Mouse (Mus musculus) MEL-GATA-1-ER (cell line): ENCODE data around the gene Zic1.

Experiments
- DNase-seq: peaks from one replicate; pipeline ENCODE4 v3.0.0-alpha.2; 2012; ENCODE audit warnings: low read depth; ENCODE audit errors: extremely low read depth

Zic1 gene

GRCm38 (mm10) chr9:91369293-91369991 is 3.8 kb upstream of the Zic1 start:
- DNase-seq, result no peak

- DNase-seq, result no peak
These were observed 3.3 kb upstream of the Zic1 start for GRCm38 (mm10) chr9:91368946-91369292.

GRCm38 (mm10) chr9:91368150-91368549 is 2.5 kb upstream of the Zic1 start:
- no peak for DNase-seq

- DNase-seq, result no peak
These were observed 1.6 kb upstream of the Zic1 start for GRCm38 (mm10) chr9:91366999-91367811.

DNA sequence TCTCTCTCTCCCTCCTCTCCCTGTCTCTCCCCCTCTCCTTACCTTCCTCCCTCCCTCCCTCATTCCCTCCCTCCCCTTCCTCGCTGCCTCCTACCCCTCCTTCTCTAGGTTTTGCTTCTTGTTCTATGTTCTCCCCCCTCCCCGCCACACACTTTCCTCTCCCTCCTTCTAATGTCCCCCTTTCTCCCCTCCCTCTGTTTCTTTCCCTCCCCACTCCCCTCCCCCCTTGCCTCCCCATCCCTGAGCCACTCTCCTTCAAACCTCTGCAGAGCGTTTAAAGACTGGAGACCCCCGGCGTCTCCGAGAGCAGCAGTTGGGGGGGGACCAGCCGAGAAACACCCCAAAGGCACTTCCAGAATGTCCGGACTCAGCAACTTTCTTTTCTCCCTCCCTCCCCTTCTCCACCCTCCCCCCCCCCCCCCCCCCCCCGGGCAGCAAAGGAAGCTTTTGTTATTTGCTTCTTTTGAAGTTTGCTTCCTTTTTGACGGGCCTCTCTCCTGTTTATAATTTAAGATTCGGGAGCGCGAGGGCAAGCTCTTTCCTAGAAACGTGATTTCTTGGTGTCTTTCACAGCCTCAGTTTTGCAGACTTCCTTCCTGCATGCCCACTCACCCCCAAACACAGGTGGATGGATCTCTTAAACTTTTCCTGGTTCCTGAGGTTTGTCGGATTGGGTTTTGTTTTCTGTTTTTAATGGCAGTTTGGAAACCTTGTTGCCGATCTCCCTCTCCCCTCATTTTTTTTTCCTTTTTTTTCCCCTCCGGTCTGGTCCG is 802 bp upstream of the Zic1 start:
- no peak for DNase-seq

GRCm38 (mm10) chr9:91364971-91365501 is 574 bp downstream of the Zic1 start:
- no peak for DNase-seq

- DNase-seq, result no peak
These were observed 1.3 kb downstream of the Zic1 start for GRCm38 (mm10) chr9:91364127-91364970.

GRCm38 (mm10) chr9:91363814-91364126 is 1.8 kb downstream of the Zic1 start:
- DNase-seq, result no peak

DNA sequence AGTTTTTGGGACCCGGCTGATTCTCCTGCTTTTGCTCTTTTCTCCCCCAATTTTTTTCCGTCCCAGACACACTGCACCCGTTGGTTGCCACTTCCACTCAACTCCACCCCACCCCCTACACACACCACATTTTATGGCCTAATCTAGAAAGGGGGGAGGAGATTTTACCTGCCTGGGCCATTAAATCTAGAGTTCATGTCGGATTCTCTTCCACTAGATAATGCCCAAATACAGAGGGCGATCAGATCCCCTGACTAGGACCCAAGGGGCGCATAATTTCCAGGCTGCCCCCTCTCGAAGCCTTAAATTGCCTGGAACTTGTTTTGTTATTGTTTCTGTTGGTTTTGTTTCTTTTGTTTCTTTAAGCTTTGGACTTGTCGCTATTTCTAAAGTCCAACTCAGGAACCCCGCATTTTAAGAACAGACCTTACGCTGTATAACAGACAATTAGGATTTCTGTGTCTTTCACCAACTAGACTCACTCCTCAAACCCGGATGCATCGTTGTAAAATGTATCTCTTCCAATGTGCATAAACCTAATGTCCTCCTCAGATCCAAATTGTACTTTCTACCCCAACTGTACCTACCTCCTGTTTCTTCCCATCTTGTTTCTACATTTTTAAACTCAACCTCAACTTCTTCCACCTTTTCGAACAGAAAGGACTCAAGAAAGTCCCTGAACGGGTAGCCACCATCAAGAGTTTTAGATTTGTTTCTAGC is 2.4 kb downstream of the Zic1 start:
- DNase-seq, result no peak

DNA sequence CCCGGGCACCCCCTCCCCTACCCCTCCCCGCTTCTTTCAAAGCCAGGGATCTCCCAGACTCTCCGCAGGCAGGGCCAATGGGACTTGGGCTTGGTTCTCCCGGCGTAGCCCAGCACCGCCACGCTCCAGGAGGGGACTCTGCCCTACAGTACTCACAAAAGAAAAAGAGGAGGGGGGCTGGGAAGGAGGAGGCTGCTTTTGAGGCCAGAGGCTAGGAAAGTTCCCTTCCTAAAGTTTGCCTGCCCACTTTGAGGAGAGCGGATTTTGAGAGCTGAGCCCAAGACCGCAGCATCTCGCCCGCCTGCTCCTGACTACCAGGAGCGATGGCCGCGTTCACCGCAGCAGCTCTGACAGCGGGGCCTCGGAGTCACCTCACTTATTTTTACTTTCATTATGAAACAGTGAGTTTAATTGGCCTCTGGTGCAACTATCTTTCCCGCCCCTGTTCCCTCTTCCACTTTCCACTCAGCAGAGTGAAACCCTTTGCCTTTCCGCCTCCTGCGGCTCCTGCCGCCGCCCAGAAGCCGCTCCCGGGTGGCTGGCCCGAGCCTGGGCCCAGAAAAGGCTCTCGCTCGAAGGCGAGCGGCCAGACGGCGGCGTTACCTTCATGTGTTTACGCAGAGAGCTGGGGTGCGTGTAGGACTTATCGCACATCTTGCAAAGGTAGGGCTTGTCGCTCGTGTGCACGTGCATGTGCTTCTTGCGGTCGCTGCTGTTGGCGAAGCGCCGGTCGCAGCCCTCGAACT is 3.6 kb downstream of the Zic1 start, which contains the start of gene Zic4:
Gene Zic4, plus strand, starts transcription at position 558 of the 746 bp plus-strand sequence.
- no peak for DNase-seq

- DNase-seq, result no peak
These were observed 4.4 kb downstream of the Zic1 start for GRCm38 (mm10) chr9:91361033-91361855.

DNA sequence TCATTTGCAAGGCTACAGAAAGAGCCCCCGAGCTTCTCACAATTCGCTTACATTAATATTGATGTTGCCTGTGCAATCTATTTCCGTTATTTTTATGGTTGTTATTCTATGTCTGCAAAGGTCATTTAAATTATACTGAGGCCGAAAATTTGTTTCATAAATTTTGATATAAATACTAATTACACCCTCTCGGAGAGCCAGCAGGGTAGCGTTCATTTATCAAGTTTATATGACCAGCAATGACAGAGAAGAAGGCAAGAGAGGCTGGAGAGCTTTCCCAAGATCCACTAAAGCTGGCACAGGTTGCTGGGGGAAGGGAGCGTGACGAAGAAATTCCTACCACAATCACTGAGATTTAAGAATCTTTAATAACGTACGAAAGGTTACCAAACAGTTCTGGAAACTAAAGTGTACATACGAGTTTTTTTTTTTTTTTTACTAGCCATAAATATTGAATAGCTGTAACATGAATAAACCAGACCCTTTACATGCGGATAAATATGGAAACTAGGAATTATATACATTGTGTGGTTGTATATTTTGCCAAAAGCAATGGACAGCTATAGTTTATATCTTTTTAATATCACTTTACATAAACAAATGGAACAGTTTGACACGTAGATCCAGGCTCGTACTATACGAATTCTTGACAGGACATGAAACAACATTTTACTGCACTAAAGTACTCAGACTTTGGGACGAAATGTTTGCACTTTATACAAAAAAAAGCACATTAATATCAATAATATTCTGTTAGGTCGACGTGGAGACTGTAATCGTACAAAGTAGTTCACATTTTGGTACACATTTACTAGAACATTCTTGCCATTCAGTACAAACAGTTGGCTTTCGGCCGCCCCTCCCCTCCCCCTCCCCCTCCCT is 5.2 kb downstream of the Zic1 start:
- DNase-seq, result no peak

DNA sequence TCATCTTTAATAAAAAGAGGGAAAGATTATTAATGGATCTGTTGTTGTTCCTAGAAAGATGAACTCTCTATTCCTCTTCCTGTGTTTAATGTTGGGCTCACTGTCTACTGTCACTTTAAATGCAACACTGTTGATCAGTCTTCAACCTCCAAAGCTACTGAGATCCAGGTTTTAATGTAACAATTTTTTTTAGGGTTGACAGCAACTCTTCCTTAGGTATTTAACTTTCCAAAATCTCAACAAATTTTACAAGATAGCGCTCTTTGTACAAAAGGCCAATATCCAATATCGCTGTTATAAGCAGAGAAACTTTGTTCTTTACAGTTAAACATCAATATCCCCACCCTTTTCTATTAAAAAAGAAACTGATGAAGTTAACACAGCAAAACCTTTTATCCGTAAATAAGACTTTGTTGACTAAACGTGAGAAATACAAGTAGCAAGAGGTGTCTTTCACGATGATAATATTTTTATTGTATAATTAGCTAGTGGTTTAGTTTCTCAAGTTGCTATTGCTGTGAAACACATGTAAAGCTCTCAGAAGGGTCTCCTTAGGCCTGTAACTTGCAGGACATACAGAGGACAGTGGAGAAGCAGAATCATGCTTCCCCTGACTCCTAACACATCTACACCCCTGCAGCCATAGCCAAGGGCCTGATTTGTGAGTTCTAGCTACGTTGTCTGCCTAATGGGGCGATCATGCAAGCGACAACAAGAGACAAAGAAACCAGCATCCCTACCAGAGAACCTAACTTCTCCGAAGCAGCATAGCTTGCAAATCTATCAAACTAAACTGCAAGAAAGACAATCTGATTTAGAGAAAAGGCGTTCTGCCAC is 6.5 kb downstream of the Zic1 start:
- no peak for DNase-seq

GRCm38 (mm10) chr9:91357321-91357720 is 8.3 kb downstream of the Zic1 start:
- no peak for DNase-seq

GRCm38 (mm10) chr9:91356353-91356740 is 9.3 kb downstream of the Zic1 start:
- DNase-seq, result no peak

- DNase-seq, result no peak
These were observed 9.8 kb downstream of the Zic1 start for GRCm38 (mm10) chr9:91355629-91356352.
